Mouse (Mus musculus) pancreas, adult 10 weeks (tissue): ENCODE measurements around the gene Sez6. TPM values are rescaled to one million over a fixed set of nuclear protein-coding genes. Genes with fewer than 3 reads are reported as not detected.

Experiments used
- polyA plus RNA-seq: library from polyadenylated mRNA; stranded (reverse); fragments of 350-450 nt; fragmentation: Illumina TruSeq; extraction: RNeasy Lipid Tissue Mini Kit (QIAGEN cat#74804); gene quantifications from one replicate; pipeline ENCODE4 v1.2.3, GENCODE M21; 2015; ENCODE audit warnings: low read depth, low replicate concordance; ENCODE audit not compliant: insufficient read depth

Sez6 gene
- polyA plus RNA-seq: not detected

DNA sequence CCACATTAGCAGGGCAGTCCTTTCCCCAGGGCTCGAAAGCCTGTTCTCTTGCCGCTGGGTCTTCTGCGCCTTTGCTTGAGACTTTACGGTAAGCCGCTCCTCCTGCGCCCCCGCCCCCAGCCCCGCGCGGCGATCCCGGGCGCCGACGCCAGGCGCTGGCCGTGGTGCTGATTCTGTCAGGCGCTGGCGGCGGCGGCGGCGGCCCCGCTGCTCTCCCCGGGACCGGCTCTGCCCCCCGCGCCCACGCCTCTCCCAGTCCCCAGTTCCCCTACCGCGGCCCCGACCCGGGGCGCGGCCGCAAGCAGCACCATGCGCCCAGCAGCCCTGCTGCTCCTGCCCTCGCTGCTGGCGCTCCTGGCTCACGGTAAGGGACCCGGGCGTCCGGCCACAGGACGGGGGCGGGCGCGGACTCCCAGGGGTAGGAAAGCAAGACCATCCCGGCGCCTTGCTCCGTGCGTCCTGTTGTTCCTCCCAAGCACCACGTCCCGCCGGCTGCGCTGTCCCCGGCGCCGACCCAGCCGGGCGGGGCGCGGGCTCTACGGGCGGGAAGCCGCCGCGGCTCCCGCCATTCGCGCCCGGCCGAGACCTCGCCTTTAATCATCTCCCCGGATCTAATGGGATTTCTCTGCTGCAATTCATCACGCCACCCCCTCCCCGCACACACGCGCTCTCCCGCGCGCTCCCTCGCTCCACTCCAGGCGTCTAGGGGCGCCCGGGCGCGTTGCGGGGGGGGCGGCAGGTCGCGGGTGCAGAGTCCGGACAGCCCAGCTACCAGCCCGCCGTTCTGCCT, at the start of gene Sez6:
Gene Sez6, plus strand, starts transcription at position 50 of the 790 bp plus-strand sequence.

DNA sequence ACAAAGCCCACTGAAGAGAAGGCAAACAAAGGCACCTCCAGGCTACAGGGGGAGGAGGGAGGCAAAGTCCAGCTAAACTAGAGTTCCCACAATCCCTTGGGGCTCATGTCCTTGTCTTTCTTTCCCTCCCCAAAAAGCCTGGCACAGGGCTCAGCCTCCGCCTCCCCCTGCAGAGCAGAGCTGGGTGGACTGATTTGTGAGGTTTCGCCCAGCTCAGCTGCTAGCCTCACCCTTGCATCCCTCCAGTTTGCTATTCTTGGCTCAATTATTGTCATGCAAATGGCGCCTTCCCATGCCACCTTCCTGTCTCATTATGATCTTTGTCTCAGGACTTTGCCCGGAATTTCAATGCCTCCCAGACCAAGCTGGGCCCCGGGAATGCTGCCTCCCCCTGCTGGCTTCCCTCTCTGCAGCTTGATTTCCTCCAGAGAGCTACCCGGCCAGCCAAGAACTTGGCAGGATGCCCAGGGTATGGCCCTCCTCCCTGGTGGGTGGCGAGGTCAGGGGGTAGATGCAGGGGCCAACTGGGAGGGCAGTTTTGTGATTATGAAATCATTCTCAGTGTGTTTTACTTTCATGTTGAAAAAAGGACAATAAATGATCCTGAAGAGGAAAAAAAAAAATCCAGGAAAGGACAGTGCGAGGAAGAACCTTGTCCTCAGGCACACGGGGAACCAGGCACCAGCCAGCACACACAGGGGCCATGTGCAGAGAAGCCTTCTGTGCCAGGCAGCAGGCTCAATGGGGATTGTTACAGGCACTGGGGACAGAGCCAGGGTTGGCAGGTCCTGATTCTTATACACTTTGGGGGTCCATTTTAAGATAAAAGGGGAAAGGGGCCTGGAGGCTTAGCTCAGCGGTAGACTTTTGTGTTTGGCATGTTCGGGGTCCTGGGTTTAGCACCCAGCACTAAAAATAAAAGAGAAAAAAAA, 36.5 kb upstream of the Sez6 start, which contains the start of gene Pipox:
Gene Pipox, minus strand, starts transcription at position 310 of the 932 bp plus-strand sequence.

DNA sequence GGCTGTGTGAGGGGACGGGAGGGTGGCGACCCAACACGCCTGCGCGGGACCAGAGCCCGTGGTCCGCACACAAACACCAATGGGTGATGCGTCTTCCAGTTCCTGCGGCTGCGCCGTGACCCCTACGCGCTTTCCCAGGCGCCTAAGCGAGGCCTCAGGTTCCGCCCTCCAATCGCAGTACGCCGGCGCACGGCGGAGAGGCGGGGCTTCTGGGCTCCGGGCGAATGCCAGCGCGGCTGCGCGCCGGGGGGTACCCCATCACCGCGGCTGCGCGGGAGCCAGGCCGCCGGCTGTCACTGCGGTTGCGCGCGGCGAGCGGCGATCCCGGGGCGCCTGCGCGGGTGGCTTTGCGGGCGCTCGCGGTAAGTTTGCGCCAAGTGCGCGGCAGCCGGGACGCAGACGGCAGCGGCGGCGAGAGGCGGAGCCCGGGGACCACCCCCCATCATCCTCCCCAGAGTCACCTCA, 51.9 kb downstream of the Sez6 start, which contains the start of gene Phf12:
Gene Phf12, plus strand, starts transcription at position 314 of the 465 bp plus-strand sequence.

Other genes with a start within 250 kb of the Sez6 start
- 5.8 TPM for gene Nufip2, start 244.6 kb upstream of the Sez6 start, polyA plus RNA-seq
- not detected for gene Cryba1, start 205.5 kb upstream of the Sez6 start, polyA plus RNA-seq
- gene Myo18a, start 167.6 kb upstream of the Sez6 start, polyA plus RNA-seq: 20.0 TPM
- not detected for gene Gm10277, start 143.1 kb upstream of the Sez6 start, polyA plus RNA-seq
- gene Pipox, start 36.7 kb upstream of the Sez6 start, polyA plus RNA-seq: 0.81 TPM
- gene Phf12, start 52.0 kb downstream of the Sez6 start, polyA plus RNA-seq: 18.7 TPM
- gene Dhrs13, start 101.5 kb downstream of the Sez6 start, polyA plus RNA-seq: 2.6 TPM
- gene Flot2, start 107.1 kb downstream of the Sez6 start, polyA plus RNA-seq: 11.2 TPM
- gene Eral1, start 149.6 kb downstream of the Sez6 start, polyA plus RNA-seq: 7.3 TPM
- gene Fam222b, start 163.9 kb downstream of the Sez6 start, polyA plus RNA-seq: 3.5 TPM
- 4.2 TPM for gene Traf4, start 234.8 kb downstream of the Sez6 start, polyA plus RNA-seq
- 2.8 TPM for gene Nek8, start 245.9 kb downstream of the Sez6 start, polyA plus RNA-seq
- 4.9 TPM for gene Tlcd1, start 245.9 kb downstream of the Sez6 start, polyA plus RNA-seq